Mouse (Mus musculus): ENCODE results near the gene Nudt14. TPM values are rescaled to one million over a fixed set of nuclear protein-coding genes. Genes with fewer than 3 reads are reported as not detected.

Nudt14 gene
- 87.5 and 88.5 TPM in 2 replicates for polyA plus RNA-seq (2015; fragmentation: Nextera tagmentation; extraction: Ambion mirVana)

DNA sequence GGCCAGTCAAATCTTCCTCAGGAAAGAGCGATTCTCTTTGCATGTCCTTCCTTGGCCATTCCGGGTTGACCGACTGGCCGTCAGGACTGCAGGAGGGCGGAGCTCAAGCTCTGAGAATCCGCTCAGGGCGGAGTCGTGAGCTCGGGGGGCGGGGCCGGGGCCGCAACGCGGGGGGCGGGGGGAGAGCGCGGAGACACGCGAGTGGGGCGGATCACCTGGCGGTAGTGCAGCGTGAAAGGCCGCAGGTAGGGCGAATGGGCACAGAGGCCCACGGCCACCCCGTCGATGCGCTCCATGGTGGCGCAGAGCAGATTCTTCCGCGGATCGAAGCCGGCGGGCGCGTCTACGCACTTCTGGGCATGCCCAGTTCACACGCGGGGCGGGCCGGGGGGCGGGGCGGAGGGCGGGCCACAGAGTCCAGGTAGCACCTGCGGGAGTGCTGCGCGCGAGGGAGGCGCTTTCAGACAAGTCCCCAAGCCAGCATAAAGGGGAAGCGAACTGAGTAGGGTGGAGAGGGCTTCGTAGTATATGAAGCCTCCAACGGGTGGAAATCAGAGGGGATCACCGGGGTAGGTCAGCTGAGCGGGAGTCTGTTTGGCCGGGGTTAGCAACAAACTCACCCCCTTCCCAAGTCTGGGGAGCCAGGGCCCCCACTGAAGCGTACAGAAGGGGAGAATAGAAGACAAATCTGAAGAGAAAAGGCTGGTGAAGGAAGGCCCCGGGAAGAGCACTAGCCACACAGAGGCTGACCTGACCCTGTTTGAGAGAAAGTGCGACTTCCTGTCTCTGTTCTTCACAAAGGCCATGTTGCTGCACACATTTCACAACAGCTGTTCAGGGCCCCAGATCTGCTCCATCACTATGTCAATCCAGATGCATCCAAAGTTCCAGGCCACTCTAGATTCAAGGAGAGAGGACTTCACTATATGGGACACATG, at the start of gene Nudt14:
Nudt14 (minus strand) TSS at position 349 of the 938 bp plus-strand sequence.
- peak; percentile 86 for ATAC-seq (replicated peaks; ENCODE audit: low FRiP score)
- no peaks in the 10 kb centered on the region for H3K36me3 ChIP-seq
- H3K4me1 ChIP-seq, result peaks cover 36% of the 10 kb centered on the region
- peak within 1 kb of the TSS; percentile 91 for H3K27ac ChIP-seq
- H3K4me3 ChIP-seq (replicated peaks), result peak within 1 kb of the TSS; percentile 84
- H3K9ac ChIP-seq, result peak within 1 kb of the TSS; percentile 78
- 2% methylated on average over 58 of the region's 58 CpGs for WGBS
- peak within 1 kb of the TSS; percentile 83 for H3K4me2 ChIP-seq
- no peaks in the 10 kb centered on the region for H3K9me3 ChIP-seq (replicated peaks)
- 0 out of 2 replicates have a peak, but pooled peaks cover 6% of the 10 kb centered on the region for H3K27me3 ChIP-seq

DNA sequence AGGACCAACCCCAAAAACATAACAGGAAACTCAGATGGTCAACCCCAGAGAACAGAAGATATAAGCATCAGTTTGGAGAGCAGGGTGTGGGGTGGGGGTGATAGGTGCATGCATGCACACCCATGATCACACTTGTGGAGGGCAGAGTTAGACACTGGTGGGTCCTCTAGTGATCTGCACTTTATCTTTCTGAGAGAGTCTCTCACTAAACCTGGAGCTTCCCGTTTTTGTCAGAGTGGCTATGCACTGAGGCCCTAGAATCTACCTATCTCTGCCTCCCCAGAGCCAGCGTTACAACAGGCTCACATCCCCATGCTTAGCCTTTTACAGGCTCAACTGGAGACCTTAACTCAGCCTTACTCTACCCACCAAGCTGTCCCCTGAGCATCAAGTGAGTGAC, 49.5 kb upstream of the Nudt14 start:
- 90% methylated on average over 2 of the region's 2 CpGs for WGBS
- Histone ChIP-seq H3K4me1 (peaks cover 8% of the 10 kb centered on the region; the same call in 1 of the 2 replicates), H3K27me3 (no peaks in the 10 kb centered on the region), H3K36me3 (peaks cover 66% of the 10 kb centered on the region), H3K4me3 (replicated peaks) (no peak overlapping the region), H3K4me2 (no peak overlapping the region), H3K27ac (no peak overlapping the region), H3K9me3 (replicated peaks) (no peaks in the 10 kb centered on the region), H3K9ac (no peak overlapping the region)
- no peak for ATAC-seq (replicated peaks; ENCODE audit: low FRiP score)

DNA sequence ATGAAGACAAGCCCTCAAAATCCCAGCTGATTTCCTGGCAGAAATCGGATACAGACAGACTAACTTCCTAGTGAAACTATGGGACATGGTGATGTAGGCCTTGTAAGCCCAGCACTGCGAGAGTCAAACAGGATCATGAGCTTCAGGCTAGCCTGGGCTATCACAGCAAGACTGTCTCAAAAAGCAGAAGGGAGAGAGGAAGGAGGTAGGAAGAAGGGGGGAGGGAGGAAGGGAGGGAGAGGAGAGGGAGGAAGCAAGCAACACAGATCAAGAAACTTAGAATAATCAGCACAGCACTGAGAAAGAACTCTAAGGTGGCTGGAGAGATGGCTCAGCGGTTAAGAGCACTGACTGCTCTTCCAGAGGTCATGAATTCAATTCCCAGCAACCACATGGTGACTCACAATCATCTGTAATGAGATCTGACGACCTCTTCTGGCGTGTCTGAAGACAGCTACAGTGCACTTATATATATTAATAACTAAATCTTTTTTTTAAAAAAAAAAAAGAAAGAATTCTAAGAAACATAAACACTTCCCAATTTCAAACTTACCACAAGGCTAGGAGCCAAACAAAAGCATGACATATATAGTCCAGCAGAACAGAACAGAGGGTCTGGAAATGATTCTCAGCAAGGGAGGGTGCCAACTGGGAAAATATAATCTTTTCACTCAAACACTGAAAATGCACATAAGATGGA, 48.9 kb upstream of the Nudt14 start:
- no peaks in the 10 kb centered on the region for H3K27me3 ChIP-seq
- no peak overlapping the region for H3K4me2 ChIP-seq
- H3K4me1 ChIP-seq, result peaks cover 8% of the 10 kb centered on the region; the same call in 1 of the 2 replicates
- no peak for ATAC-seq (replicated peaks; ENCODE audit: low FRiP score)
- WGBS, result 84% methylated on average over 5 of the region's 5 CpGs
- peaks cover 66% of the 10 kb centered on the region for H3K36me3 ChIP-seq
- H3K27ac ChIP-seq, result no peak overlapping the region
- no peak overlapping the region for H3K9ac ChIP-seq
- H3K4me3 ChIP-seq (replicated peaks), result no peak overlapping the region
- H3K9me3 ChIP-seq (replicated peaks), result no peaks in the 10 kb centered on the region

DNA sequence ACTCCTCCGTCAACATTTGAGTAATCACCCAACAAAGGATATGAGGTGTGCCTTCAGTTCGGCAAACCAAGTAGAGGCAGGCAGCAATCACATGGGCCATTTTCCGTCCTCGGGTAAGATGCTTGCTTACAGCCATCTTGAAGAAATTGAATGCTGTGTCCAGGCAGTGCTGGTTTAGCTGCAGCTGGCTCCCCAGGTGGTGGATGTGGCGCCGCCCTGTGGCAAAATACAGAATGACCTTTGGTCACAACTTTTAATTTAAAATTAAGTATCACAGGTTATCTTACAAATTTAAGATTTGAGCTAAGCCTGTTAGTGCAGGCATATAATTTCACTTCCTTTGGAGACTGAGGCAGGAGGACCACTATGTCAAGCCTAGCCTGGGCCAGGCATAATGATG, 46.0 kb upstream of the Nudt14 start:
- Histone ChIP-seq H3K27me3 (no peaks in the 10 kb centered on the region), H3K9ac (no peak overlapping the region), H3K4me1 (0 out of 2 replicates have a peak, but pooled peaks cover 3% of the 10 kb centered on the region), H3K9me3 (replicated peaks) (no peaks in the 10 kb centered on the region), H3K4me2 (no peak overlapping the region), H3K4me3 (replicated peaks) (no peak overlapping the region), H3K27ac (no peak overlapping the region), H3K36me3 (peaks cover 79% of the 10 kb centered on the region)
- no peak for ATAC-seq (replicated peaks; ENCODE audit: low FRiP score)
- 76% methylated on average over 6 of the region's 6 CpGs for WGBS

DNA sequence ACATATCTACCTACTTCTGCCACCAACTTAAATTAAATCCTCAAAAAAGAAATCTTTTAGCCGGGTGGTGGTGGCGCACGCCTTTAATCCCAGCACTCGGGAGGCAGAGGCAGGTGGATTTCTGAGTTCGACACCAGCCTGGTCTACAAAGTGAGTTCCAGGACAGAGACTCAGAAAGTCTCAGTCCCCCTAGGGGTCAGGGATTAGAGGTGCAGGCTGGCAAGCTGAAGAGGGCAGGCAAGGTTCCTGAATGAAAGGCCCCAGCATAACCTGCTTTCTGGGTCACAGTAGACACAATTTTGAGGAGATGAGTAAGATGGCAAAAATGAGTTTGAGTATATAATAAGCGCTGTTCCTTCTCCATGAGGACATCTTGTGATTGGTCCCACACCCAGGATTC, 43.4 kb upstream of the Nudt14 start:
- WGBS, result 94% methylated on average over 6 of the region's 6 CpGs
- Histone ChIP-seq H3K4me1 (no peaks in the 10 kb centered on the region), H3K4me3 (replicated peaks) (no peak overlapping the region), H3K27me3 (no peaks in the 10 kb centered on the region), H3K36me3 (peaks cover 82% of the 10 kb centered on the region), H3K27ac (no peak overlapping the region), H3K9me3 (replicated peaks) (no peaks in the 10 kb centered on the region), H3K4me2 (no peak overlapping the region), H3K9ac (no peak overlapping the region)
- no peak for ATAC-seq (replicated peaks; ENCODE audit: low FRiP score)

DNA sequence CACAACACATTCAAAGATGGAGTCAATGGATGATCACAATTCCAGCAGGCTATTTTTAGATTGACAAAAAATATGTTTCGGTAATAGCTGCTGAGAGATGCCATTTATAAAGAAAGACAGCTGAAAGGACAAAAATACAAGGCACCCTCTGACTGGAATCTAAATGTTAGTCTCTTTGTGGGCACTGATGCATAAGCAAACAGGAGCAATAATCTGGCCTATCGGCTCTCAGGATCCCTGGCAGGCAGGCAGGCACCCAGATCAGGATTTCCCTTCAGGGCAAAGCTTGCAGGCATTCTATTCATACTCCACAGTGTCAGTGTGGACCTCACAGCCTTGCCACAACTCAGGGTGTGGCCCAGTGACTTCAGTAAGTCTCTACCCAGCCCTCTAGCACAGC, 40.1 kb upstream of the Nudt14 start:
- no peak for ATAC-seq (replicated peaks; ENCODE audit: low FRiP score)

DNA sequence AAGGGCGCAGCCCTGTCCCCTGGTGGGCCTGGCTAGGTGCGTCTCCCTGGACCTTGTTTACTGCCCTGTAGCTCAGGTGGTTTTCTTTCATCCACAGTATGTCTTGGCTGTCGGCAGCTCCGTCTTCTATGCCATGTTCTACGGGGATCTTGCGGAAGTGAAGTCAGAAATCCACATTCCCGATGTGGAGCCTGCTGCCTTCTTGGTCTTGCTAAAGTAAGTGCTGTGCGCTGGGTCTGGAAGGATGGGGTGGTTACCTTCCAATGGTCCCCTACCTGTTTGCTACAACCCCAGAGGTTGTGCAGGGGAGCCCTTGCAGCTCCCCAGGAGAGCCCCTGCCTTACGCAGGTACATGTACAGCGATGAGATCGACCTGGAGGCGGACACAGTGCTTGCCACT, 35.2 kb upstream of the Nudt14 start:
- H3K4me3 ChIP-seq (replicated peaks), result peak overlapping the region; percentile 73
- no peaks in the 10 kb centered on the region for H3K27me3 ChIP-seq
- H3K4me1 ChIP-seq, result peaks cover 18% of the 10 kb centered on the region
- H3K9me3 ChIP-seq (replicated peaks), result no peaks in the 10 kb centered on the region
- peak overlapping the region; percentile 93 for H3K27ac ChIP-seq
- WGBS, result 42% methylated on average over 12 of the region's 12 CpGs
- H3K9ac ChIP-seq, result peak overlapping the region; percentile 80
- peaks cover 73% of the 10 kb centered on the region for H3K36me3 ChIP-seq
- peak overlapping the region; percentile 89 for H3K4me2 ChIP-seq
- ATAC-seq (replicated peaks; ENCODE audit: low FRiP score), result no peak

More for the DNA sequence above, 40.1 kb upstream of the Nudt14 start:
- no peaks in the 10 kb centered on the region for H3K9me3 ChIP-seq (replicated peaks)
- no peak overlapping the region for H3K4me2 ChIP-seq
- no peak overlapping the region for H3K27ac ChIP-seq
- no peak overlapping the region for H3K4me3 ChIP-seq (replicated peaks)
- peaks cover 91% of the 10 kb centered on the region for H3K36me3 ChIP-seq
- H3K9ac ChIP-seq, result no peak overlapping the region
- WGBS, result 84% methylated on average over 2 of the region's 2 CpGs
- peaks cover 7% of the 10 kb centered on the region for H3K4me1 ChIP-seq
- no peaks in the 10 kb centered on the region for H3K27me3 ChIP-seq

DNA sequence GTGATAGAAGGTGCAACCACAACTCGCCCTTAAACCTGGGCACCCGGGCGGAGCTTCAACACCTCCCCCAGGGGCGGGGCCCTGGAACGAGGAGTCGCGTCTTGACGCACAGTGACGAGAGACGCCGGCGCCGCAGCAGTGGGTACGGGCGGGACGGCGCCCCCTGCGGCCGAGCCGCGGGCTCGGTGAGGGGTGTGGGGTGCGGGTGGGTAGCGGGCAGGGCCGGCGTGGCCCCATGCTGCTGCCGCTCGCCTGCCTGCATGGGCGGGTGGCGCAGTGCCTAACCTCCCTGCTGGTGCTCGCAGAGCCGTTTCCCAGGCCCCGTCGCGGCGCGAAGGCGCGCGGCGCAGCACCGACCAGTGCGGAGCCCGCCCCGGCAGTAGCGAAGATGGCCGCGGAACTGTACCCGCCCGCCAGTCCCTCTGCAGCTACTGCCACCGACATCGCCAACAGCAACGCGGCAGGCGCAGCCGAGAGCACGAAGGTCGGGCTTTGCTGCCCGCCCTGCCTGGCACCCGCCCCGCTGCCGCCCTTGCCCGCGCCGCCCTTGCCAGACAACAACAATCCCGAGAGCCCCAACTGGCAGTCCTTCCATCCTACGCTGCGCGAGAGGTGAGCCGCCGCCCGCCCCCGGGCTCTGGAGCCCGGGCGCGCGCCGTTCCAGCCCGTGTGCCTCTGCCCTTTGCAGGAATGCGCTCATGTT, 34.6 kb upstream of the Nudt14 start, which contains the start of gene Btbd6:
Btbd6 (plus strand) TSS at position 112 of the 703 bp plus-strand sequence.
- Histone ChIP-seq H3K9ac (peak within 1 kb of the TSS; percentile 80), H3K27ac (peak within 1 kb of the TSS; percentile 93), H3K9me3 (replicated peaks) (no peaks in the 10 kb centered on the region), H3K36me3 (peaks cover 73% of the 10 kb centered on the region), H3K4me2 (peak within 1 kb of the TSS; percentile 89), H3K4me3 (replicated peaks) (peak within 1 kb of the TSS; percentile 73), H3K4me1 (peaks cover 18% of the 10 kb centered on the region), H3K27me3 (no peaks in the 10 kb centered on the region)
- 0% methylated on average over 74 of the region's 80 CpGs for WGBS
- peak; percentile 95 for ATAC-seq (replicated peaks; ENCODE audit: low FRiP score)

DNA sequence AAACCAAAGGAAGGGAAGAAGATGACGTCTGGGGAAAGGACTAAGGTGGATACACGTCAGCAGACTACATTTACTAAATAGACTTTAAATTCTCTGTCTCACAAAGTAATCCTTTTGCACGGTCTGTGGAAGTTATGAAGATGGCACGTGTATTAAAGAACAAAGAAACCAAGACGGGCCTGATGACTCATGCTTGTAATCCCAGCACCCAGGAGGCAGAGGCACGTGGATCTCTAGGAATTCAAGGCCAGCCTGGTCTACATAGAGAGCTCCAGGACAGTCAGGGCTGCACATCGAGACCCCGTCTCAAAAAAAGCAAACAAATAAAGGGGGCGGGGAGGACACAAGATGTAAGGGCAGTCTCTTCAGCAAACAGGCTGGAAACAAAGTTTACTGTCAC, 32.8 kb upstream of the Nudt14 start:
- Histone ChIP-seq H3K4me3 (replicated peaks) (no peak overlapping the region), H3K36me3 (peaks cover 73% of the 10 kb centered on the region), H3K4me1 (peaks cover 22% of the 10 kb centered on the region), H3K9ac (no peak overlapping the region), H3K27me3 (no peaks in the 10 kb centered on the region), H3K9me3 (replicated peaks) (no peaks in the 10 kb centered on the region), H3K27ac (no peak overlapping the region), H3K4me2 (no peak overlapping the region)
- 91% methylated on average over 9 of the region's 9 CpGs for WGBS
- ATAC-seq (replicated peaks; ENCODE audit: low FRiP score), result no peak

DNA sequence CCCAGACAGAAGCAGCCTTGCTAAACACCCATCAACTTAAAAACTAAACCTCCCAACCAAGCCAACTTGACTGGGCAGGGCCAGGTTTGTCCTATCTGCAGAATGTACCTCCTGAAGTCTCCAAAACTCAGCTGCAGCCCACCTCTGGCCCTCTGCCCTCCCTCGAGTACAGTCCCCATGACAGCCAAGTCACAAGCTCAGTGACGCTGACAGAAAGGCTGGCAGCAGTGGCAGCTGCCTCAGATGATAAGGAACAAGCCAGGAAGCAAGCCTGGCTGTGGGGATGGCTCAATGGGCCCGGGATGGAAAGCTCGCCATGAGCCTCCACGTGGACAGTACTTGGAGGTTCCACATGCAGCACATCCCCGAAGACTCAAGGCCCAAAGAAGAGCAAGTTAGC, 27.7 kb upstream of the Nudt14 start:
- H3K27ac ChIP-seq, result 0 out of 2 replicates have a peak overlapping the region, but pooled peaks have one; percentile 28
- no peak for ATAC-seq (replicated peaks; ENCODE audit: low FRiP score)

DNA sequence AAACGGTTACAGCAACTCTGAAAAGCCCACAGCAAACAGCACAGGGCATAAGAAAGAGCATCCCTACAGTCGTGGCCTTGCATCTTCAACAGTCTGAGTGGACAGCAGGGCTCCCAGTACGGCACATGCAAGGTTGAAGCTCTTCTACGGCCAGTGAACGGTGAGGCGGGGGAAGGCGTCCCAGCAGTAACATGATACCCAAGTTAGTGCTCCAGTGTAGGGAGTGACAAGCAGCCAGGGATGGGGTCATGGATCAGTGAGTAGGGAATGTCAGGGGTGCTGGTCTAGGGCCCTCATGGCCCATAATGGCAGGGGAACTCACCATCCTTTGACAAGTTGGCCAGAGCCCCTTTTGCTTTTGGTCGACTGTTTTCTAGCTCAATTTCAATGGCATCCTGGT, 27.0 kb upstream of the Nudt14 start:
- Histone ChIP-seq H3K9me3 (replicated peaks) (no peaks in the 10 kb centered on the region), H3K27ac (0 out of 2 replicates have a peak overlapping the region, but pooled peaks have one; percentile 28), H3K27me3 (no peaks in the 10 kb centered on the region), H3K9ac (no peak overlapping the region), H3K4me2 (no peak overlapping the region), H3K4me3 (replicated peaks) (no peak overlapping the region), H3K36me3 (peaks cover 100% of the 10 kb centered on the region), H3K4me1 (peaks cover 13% of the 10 kb centered on the region)
- peak; percentile 93 for ATAC-seq (replicated peaks; ENCODE audit: low FRiP score)
- WGBS, result 30% methylated on average over 8 of the region's 8 CpGs

More for the DNA sequence above, 27.7 kb upstream of the Nudt14 start:
- H3K4me1 ChIP-seq, result peaks cover 13% of the 10 kb centered on the region
- no peaks in the 10 kb centered on the region for H3K27me3 ChIP-seq
- no peak overlapping the region for H3K4me3 ChIP-seq (replicated peaks)
- H3K9ac ChIP-seq, result no peak overlapping the region
- no peaks in the 10 kb centered on the region for H3K9me3 ChIP-seq (replicated peaks)
- H3K36me3 ChIP-seq, result peaks cover 99% of the 10 kb centered on the region
- 78% methylated on average over 6 of the region's 6 CpGs for WGBS
- H3K4me2 ChIP-seq, result no peak overlapping the region
